ENCODE assay signal across 8 mouse cellular contexts in the genomic region with DNA sequence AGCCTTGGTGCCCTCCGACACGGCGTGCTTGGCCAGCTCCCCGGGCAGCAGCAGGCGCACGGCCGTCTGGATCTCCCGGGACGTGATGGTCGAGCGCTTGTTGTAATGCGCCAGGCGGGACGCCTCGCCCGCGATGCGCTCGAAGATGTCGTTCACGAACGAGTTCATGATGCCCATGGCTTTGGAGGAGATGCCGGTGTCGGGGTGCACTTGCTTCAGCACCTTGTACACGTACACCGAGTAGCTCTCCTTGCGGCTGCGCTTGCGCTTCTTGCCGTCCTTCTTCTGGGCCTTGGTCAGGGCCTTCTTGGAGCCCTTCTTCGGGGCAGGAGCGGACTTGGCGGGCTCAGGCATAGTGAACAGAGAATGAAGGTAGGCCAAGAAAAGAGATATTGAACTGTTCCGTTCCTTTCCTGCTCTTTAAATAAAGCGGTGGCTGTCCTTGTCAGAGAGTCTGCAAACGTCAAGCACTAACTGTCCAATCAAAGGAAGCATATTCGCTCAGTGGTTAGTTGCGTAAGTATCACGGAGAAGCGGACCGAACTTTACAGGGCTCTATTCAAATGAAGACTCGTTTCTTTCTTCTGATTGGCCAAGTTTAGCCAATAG. TPM values are rescaled to one million over a fixed set of nuclear protein-coding genes. Genes with fewer than 3 reads are reported as not detected.
DNase-seq lines count a peak whose midpoint lies in the region; ATAC-seq lines count a peak whose summit lies in the region.
"Not testable (repeated sequence)": the region's sequence is repeated elsewhere in the genome, so short reads cannot be mapped to it uniquely, and the experiment has no call there.

Hist1h2bh (minus strand) TSS at position 394 of the 609 bp plus-strand sequence.

- H3K9ac ChIP-seq in hindbrain, embryonic 14.5 days, result peak within 1 kb of the TSS; percentile 56

- H3K4me2 ChIP-seq in hindbrain, embryonic 14.5 days (replicated peaks), result peak within 1 kb of the TSS; percentile 82

- not testable (repeated sequence) for H3K27me3 ChIP-seq in hindbrain, embryonic 14.5 days (ENCODE audit: control insufficient read depth, insufficient read depth, low read length)

- not testable (repeated sequence) for H3K4me1 ChIP-seq in hindbrain, embryonic 14.5 days (replicated peaks; ENCODE audit: control insufficient read depth, insufficient read depth, low read length)

- H3K4me3 ChIP-seq in hindbrain, embryonic 14.5 days (replicated peaks; ENCODE audit: low read length), result peak within 1 kb of the TSS; percentile 44

- peak; percentile 91 for ATAC-seq in hindbrain, embryonic 14.5 days (ENCODE audit: low FRiP score)

- not testable (repeated sequence) for H3K9me3 ChIP-seq in hindbrain, embryonic 14.5 days (ENCODE audit: control insufficient read depth, low read length)

- peak; percentile 83 for DNase-seq in T-cell, adult 2 months (ENCODE audit: low spot score)
- peak; percentile 21 to 45 for DNase-seq in cerebellum, postnatal 36 days
- DNase-seq in frontal cortex, postnatal 14 days (ENCODE audit: low spot score in 2 of 2), result peak; percentile 60 to 69
- peak; percentile 79 for DNase-seq in hindbrain, embryonic 14.5 days (ENCODE audit: low spot score)
- peak; percentile 50 to 53 for DNase-seq in layer of hippocampus, postnatal 36 days
- DNase-seq in lung, postnatal 25 days (ENCODE audit: low spot score), result peak; percentile 93
- peak; percentile 85 for DNase-seq in retina, embryonic 14.5 days (ENCODE audit: low spot score)
- DNase-seq in thymus, postnatal 36 days, result peak; percentile 70 to 72

- whole genome bisulfite sequencing in hindbrain, embryonic 14.5 days, result under 1% methylated on average over 24 of the region's 42 CpGs

- peak within 1 kb of the TSS; percentile 86; the same call in 1 of the 2 replicates for H3K27ac ChIP-seq in hindbrain, embryonic 14.5 days

- not testable (repeated sequence) for H3K36me3 ChIP-seq in hindbrain, embryonic 14.5 days (replicated peaks; ENCODE audit: control insufficient read depth, insufficient read depth)

RNA-seq across cellular contexts. Expression of gene Hist1h2bh, which starts in this region (rescaled TPM):
- polyA plus RNA-seq in hindbrain, embryonic 14.5 days (2014; fragmentation: Nextera tagmentation; extraction: Ambion mirVana), result 0.22 TPM in 1 of 2 replicates, not detected in the other
- total RNA-seq in layer of hippocampus, postnatal 36 days (2021), result 1 to 10 TPM; 1.1 to 1.2 TPM

Comparison
In these comparisons a context has a peak if more than half of its experiments do, and no peak if none do; other contexts are left out.
1. Peak in every context shown above with its lines: DNase-seq, ATAC-seq, H3K4me3 ChIP-seq and H3K27ac ChIP-seq.
2. Peak in DNase-seq, ATAC-seq, H3K4me3 ChIP-seq, H3K27ac ChIP-seq, H3K9ac ChIP-seq and H3K4me2 ChIP-seq in hindbrain, embryonic 14.5 days; RNA of the gene not detected or under 1 TPM.
3. DNase-seq: peak in every context shown above with its lines; median percentile 93 in lung, postnatal 25 days; 85 in retina, embryonic 14.5 days; 83 in T-cell, adult 2 months; 79 in hindbrain, embryonic 14.5 days; 71 in thymus, postnatal 36 days; 64 in frontal cortex, postnatal 14 days; 52 in layer of hippocampus, postnatal 36 days; 33 in cerebellum, postnatal 36 days.